Mouse (Mus musculus): ENCODE measurements around the gene Rhbdl1.
A peak's percentile ranks its signal among the peaks of the same experiment; 100 is the strongest.

The Rhbdl1 gene

DNA sequence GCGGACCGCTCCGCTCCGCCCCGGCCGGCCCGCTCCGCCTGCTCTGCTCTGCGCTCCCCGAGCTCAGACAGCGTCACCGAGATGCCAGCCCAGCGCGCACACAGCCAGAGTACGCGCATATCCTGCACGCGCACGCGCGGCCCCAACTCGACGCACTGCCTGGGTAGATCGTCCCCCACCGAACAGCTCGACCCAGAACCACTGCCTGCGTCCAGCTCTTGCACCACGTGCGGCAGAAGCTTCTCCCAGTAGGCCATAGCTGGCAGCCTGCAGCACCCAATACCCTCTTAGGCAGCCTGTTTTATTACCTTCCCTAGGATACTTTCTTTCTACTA is at the start of gene Rhbdl1:
Rhbdl1 (minus strand) TSS at position 220 of the 335 bp plus-strand sequence.
- no peak for DNase-seq (ENCODE audit: low read depth, low spot score)

DNA sequence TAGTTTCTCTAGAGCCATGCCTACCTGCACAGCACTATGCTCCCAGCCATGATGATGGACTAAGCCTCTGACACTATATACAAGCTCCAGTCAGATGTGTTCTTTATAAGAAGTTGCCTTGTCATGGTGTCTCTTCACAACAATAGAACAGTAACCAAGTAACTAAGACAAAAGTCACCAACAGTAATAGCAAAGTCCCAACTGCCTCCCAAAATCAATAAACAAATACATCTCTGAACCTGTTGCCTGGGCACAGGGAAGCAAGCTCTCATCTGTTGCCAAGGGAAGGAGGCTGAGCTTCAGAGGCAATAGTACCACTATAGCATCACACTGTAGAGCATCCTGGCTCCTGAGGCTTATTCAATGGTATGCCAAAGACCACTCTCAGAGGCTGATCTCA is 49.7 kb upstream of the Rhbdl1 start:
- DNase-seq (ENCODE audit: low read depth, low spot score), result no peak

- no peak for DNase-seq (ENCODE audit: low read depth, low spot score)
Observed at GRCm38 (mm10) chr17:25885636-25886035, 48.5 kb upstream of the Rhbdl1 start.

- DNase-seq (ENCODE audit: low read depth, low spot score), result no peak
Observed at GRCm38 (mm10) chr17:25883824-25884223, 46.7 kb upstream of the Rhbdl1 start.

DNA sequence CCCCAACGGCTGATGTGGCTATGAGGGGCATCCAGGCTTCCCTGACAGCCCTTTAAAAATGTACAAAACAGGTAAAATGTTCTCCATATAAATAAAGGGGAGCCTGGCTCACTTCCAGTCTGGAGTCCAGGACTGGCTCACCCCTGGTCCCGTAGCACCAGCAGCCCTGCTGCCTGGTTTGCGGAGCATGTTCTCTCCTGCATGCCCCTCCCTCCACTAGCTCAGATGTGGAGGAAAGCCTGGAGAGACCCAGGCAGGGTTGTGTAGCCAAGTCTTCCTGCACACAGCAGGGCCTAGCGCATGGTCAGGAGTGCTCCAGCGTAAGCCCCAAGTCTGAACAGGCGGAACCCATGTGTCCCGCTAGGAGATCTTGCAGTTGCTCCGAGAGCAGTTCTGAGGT is 46.2 kb upstream of the Rhbdl1 start:
- DNase-seq (ENCODE audit: low read depth, low spot score), result no peak

- DNase-seq (ENCODE audit: low read depth, low spot score), result no peak
Observed at GRCm38 (mm10) chr17:25882306-25882705, 45.2 kb upstream of the Rhbdl1 start.

DNA sequence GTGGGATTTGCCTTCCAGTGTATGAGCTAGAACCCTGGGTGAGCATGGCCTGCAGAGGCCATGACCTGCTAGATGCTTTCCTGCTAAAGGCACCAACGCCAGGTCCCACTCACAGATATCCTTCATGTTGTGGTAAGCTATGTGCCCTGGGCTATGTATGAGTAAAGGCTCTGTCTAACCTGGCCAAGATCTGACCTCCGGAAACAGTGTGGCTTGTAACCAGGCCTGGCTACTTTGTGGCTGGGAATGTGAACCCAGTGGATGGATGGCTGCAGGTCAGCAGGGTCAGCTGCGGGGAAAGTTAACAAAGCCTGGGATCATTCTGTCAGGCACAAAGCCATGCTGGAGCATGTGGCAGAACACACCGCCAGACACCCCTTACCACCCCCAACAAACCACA is 44.6 kb upstream of the Rhbdl1 start:
- DNase-seq (ENCODE audit: low read depth, low spot score), result no peak

DNA sequence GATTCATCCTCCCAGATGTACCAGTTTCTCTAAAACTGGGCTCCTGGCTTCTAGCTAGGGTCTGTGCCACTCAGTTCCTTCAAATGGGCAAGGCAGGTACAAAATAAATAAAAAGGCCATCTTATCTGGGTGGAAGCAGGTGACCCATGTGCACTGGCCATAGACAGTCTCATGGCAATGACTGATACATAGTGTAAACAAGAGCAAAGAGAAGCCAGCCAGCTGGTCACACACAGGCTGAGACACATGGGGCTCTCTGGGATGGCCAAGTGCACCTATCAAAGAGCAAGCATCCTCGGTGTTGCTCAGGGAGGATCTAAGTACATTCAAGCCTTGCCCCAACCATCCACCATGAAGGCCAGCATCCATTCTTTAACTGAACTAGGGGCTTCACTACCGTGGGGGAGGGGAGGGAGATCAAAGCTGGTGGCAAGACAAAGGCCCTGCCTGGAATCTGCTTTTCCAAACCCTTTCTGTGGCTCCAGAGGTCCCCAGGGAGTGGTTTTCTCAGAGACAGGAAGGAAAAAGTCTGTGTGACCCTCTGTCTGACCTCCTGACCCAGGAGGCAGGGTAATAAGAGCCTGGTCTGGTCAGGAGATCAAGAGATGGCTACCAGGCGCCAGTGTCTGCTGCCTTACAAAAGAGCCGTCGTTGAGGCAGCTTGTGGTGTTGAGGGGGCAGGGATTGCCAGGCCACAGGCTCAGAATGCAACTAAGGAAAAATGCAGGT is 44.0 kb upstream of the Rhbdl1 start:
- no peak for DNase-seq (ENCODE audit: low read depth, low spot score)

GRCm38 (mm10) chr17:25880196-25880910 is 43.3 kb upstream of the Rhbdl1 start, which contains the start of gene Wfikkn1:
TSS of gene Wfikkn1 (minus strand) at chr17:25880858.
- DNase-seq (ENCODE audit: low read depth, low spot score), result no peak

DNA sequence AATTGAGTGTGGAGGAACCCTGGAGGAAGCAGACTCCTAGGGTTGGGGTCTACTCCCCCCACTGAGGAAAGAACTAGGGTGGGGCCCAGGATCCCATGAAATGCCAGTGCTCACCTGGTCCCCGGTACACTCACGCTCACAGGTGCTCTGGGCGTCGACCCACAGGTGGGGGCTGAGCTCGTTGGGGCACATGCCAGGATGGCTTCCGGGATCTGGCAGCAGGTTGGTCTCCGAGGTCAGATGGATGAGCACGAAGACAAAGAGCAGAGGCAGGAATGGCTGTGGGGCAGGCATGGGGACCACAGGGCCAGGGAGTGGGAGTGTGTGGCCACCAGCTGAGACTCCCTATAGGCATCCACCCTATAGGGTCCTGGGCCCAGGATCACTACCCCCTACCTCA is 42.7 kb upstream of the Rhbdl1 start:
- no peak for DNase-seq (ENCODE audit: low read depth, low spot score)

DNA sequence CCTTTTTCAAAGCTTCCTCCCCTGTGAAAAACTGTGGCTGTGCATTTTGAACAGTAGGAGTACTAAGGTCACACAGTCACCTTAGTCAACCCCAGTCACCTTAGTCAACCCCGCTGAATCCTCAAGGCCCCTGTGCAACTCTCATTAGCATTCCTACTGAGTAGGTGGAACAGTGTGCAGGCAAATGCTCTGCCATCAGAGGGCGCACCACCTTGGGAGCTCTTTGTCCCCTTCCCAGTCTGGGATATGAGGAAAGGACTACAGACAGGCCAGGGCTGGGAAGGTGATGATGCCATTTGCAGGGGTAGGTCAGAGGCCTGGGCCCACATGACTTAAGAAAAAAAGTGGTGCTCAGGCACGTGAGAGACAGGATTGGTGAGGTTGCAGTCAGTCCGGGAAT is 42.2 kb upstream of the Rhbdl1 start:
- no peak for DNase-seq (ENCODE audit: low read depth, low spot score)

- DNase-seq (ENCODE audit: low read depth, low spot score), result no peak
Observed at GRCm38 (mm10) chr17:25878611-25879180, 41.6 kb upstream of the Rhbdl1 start.

DNA sequence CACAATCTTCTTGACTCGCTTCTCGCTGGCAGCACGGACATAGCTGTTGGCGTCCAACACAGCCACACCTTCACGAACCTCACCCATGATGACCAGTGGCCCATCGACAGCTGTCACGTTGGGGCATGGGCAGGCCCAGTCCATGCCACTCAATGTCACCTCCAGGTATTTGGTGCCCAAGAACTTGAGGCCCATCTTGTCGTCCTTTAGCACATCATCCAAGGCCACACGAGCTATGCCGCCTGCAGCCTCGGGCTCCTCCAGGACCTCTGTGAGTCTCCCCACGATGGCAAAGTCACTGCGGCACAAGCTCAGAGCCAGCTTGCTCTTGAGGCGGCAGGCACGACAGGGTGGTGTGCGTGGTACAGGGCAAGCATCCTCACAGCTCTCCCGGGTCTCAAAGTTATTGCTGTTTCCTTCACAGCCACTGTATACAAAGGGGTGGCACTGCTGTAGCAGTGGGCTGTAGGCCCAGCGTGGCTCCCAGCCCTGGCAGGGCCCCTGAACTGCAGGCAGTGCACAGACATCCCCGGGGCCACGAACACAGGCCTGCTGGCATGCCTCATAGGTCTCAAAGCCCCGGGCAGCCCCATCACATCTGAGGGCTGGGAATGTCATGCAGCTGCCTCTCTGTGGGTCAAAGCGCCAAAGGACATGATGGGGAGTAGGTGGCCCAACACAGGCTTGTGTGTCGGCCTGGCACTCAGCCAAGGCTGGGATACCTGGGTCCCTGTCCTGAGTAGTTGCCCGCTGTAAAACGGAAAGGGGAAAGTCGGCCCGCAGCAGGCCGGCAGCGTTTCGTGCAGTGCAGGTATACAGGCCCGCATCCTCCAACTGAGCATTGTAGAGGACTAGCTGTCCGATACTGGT is 40.9 kb upstream of the Rhbdl1 start:
- DNase-seq (ENCODE audit: low read depth, low spot score), result no peak

DNA sequence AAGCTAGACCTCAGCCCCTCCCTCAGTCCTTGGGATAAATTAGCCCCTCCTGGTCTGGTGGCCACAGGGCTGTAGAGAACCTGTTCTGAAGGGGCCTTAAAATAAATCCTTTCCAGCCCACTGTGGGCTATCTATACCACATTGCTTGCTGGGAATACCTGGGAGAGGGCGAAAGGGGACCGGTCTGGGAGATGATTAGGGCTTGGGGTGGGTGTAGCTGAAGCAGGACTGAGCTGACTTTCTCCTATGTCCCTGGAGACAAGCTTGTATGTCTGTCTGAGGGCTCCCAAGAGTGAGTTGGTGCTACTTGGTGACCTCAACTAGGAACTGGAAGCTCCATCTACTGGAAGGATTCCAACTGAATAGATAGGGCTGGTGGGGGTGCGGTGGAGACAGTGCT is 39.9 kb upstream of the Rhbdl1 start:
- no peak for DNase-seq (ENCODE audit: low read depth, low spot score)

DNA sequence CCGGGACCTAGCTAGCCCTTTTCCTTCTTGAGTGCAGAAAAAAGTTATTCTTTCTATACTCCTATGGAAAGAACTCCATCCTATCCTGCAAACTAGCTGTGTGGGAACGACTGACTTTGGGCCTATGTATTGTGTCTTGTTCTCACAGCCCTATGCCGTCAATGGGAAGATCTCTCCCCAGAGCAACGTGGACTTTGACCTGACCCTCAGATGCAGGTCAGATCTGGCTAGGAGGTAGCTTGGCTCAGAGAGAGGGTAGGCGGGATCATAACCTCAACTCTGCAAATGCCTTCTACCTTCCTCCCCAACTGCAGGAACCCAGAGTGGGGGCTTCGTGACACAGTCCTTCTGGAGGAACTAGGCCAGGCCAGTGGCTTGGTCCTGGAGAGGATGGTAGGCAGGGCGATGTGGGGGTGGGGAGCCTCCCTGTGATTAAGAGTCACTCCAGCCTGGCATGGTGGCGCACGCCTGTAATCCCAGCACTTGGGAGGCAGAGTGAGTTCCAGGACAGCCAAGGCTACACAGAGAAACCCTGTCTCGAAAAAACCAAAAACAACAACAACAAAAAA is 39.3 kb upstream of the Rhbdl1 start:
- no peak for DNase-seq (ENCODE audit: low read depth, low spot score)

DNA sequence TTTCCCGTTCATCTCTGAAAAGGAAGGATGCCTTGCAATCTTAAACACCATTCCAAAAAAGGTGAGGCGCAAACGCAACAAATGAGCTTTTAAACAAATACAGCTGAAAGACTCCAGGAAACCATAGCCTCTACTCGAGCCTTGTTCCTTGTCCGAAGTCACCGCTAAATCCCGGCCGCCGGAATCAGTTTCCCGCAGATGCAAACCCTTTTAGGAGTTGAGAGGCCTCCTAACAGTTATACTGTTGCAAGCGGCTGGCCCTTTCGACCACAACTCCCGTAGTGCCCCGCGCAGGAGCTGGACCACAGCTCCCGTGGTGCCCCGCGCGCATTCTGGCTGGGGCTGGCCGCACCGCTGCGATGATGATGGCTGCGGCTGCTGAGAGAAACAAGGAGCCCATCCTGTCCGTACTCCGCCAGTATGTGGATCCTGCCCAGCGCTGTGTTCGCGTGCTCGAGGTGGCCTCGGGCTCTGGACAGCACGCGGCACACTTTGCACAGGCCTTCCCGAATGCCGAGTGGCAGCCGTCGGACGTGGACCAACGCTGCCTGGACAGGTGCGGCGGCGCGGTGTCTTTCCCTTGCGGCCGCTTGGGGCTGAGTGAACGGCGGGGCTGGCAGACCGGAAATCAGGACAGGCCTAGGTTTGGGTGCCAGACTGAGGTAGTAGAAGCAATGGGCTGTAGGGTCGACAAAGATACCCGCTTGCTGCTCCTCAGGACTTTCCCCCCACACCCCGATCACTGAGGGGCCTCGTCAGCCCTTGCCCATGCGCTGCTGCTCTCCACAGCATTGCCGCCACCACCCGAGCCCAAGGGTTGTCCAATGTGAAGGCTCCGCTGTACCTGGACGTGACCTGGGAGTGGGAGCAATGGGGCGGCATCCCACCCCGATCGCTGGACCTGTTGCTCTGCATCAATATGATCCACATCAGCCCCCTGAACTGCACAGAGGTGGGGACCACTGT is 38.4 kb upstream of the Rhbdl1 start:
- peak; percentile 72 for DNase-seq (ENCODE audit: low read depth, low spot score)

GRCm38 (mm10) chr17:25874721-25875170 is 37.7 kb upstream of the Rhbdl1 start, which contains the start of gene Mettl26:
TSS of gene Mettl26 (plus strand) at chr17:25875074.
- peak; percentile 84 for DNase-seq (ENCODE audit: low read depth, low spot score)

DNA sequence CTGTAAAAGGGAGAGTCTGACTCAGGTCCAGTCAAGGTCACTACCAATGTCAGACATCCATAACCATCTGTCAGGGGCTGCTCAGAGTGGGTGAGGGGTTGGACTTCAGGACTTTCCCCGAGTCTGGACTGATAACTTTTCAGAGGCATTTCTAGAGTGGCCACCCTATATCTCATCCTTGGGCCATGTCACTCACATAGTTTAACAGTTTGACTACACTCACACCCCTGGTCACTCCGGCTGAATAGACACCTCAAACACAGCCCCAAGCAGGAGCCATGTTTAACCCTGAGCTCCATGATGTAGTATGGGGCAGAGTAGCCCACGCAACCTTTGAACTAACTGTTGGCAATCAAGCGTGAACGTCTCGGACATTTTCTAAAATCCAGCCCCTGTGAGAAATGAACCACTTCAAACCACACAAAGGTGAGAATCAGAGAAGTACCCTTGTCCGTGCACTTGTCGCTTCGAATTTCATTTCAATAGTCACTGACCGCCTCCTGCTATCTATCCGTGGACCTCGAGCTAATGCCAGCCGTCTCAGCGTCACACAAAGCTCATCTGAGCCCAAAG is 37.1 kb upstream of the Rhbdl1 start:
- DNase-seq (ENCODE audit: low read depth, low spot score), result no peak

DNA sequence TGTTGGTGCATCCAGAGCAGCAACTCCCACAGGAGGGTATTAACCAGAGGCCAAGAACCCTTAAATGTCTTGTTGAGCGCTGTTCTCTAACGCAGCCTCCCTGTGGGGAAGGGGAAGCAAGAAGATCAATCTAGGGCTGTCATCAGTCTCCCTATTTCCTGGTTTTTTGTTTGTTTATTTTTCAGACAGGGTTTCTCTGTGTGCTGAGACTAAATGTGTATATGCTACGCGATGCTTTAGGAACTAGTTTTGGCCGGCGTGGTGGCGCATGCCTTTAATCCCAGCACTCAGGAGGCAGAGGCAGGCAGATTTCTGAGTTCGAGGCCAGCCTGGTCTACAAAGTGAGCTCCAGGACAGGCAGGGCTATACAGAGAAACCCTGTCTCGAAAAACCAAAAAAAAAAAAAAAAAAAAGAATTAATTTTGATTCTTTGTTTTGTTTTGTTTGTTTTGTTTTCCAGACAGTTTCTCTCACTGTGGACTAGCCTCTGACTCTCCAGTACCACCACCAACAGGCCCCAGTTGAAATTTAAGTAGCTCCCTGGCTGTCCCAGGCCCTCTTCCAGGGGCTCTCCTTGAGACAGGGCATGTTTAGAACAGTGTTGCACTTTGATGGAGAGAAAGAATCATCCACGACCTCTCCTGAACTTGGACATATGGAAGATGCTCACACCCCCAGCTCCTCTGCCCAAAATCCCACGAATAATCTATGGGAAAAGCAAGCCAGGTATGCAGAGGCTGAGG is 36.5 kb upstream of the Rhbdl1 start:
- DNase-seq (ENCODE audit: low read depth, low spot score), result no peak

All from retina, postnatal 7 days (tissue).